Mouse (Mus musculus) heart, embryonic 12.5 days (tissue): ENCODE results near the gene Degs2. TPM values are rescaled to one million over a fixed set of nuclear protein-coding genes. Genes with fewer than 3 reads are reported as not detected.

ENCODE experiments used
- ATAC-seq: fragments of 200-750 bp; cut with Nextera tagmentation; 2 replicates; pipeline ENCODE4 v1.8.0; 2017; ENCODE audit warnings: moderate TSS enrichment, moderate library complexity; ENCODE audit not compliant: insufficient number of reproducible peaks, low FRiP score
- H3K27ac ChIP-seq: fragments of 300-500 bp; sonication (generic); 2 replicates; pipeline ENCODE4 v1.5.1; 2016; ENCODE audit warnings: mild to moderate bottlenecking, moderate library complexity; ENCODE audit not compliant: poor library complexity, severe bottlenecking
- H3K27me3 ChIP-seq: fragments of 300-500 bp; sonication (generic); replicated peaks from 2 replicates; pipeline ENCODE4 v1.6.1; 2016; ENCODE audit warnings: mild to moderate bottlenecking, moderate library complexity
- H3K36me3 ChIP-seq: fragments of 300-500 bp; sonication (generic); 2 replicates; pipeline ENCODE4 v1.6.1; 2016; ENCODE audit warnings: mild to moderate bottlenecking, moderate library complexity
- H3K4me1 ChIP-seq: fragments of 300-500 bp; sonication (generic); replicated peaks from 2 replicates; pipeline ENCODE4 v1.6.1; 2016; ENCODE audit warnings: mild to moderate bottlenecking
- H3K4me2 ChIP-seq: fragments of 300-500 bp; sonication (generic); 2 replicates; pipeline ENCODE4 v1.6.1; 2016; ENCODE audit warnings: mild to moderate bottlenecking, moderate library complexity
- H3K4me3 ChIP-seq: fragments of 300-500 bp; sonication (generic); 2 replicates; pipeline ENCODE4 v1.5.1; 2016; ENCODE audit warnings: mild to moderate bottlenecking
- H3K9ac ChIP-seq: fragments of 300-500 bp; sonication (generic); 2 replicates; pipeline ENCODE4 v1.6.1; 2016; ENCODE audit warnings: mild to moderate bottlenecking, moderate library complexity
- H3K9me3 ChIP-seq: fragments of 300-500 bp; sonication (generic); replicated peaks from 2 replicates; pipeline ENCODE4 v1.6.1; 2016; ENCODE audit warnings: mild to moderate bottlenecking, moderate library complexity
- WGBS: fragments of 180-500 bp; shearing (Covaris S2); methylation state at CpG from one replicate; pipeline ENCODE4 v1.1.7; 2016; 5-methylcytosine and 5-hydroxymethylcytosine counted together
- polyA plus RNA-seq: library from polyadenylated mRNA; unstranded; fragments of >200 nt; fragmentation: Nextera tagmentation; extraction: Ambion mirVana; gene quantifications from 2 replicates; pipeline ENCODE4 v1.2.1, GENCODE M21; 2016

The Degs2 gene
- polyA plus RNA-seq, 1 experiment from 2014 or later = 1.0 TPM

DNA sequence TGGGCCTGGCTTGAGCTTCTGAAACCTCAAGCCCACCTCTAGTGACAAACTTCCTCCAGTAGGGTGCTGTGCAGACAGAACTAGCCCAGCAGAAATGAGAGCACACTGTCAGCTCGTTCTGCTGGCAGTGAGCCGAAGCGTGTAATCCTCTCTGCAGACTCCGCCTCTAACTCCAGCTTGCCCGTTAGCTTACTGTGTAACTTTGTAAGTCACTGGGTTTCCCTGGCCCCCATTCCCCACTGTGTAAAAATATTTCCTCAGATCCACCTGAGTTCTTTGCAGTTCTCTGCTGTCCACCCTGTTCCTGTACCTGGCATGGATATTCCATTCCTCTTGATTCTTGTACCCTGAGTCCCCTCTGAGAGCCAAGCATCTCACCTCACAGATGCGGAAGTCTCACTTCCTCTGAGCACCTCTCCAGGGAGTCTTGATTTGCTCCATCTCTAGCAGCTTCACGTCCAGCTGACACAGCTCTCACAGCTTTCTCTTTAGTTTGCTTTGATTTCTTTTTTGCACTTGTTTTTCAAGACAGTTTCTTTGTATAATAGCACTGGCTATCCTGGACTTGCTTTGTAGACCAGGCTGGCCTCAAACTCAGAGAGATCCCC, 51.0 kb downstream of the Degs2 start:
- no peaks in the 10 kb centered on the region for H3K9me3 ChIP-seq
- WGBS = 70% methylated on average over 7 of the region's 7 CpGs
- no peak overlapping the region for H3K9ac ChIP-seq
- peak; percentile 33; the same call in 1 of the 2 replicates for ATAC-seq
- H3K4me2 ChIP-seq = no peak overlapping the region
- H3K4me3 ChIP-seq = no peak overlapping the region
- H3K27ac ChIP-seq = 0 out of 2 replicates have a peak overlapping the region, but pooled peaks have one; percentile 25
- H3K4me1 ChIP-seq = peaks cover 20% of the 10 kb centered on the region; the same call in 1 of the 2 replicates
- peaks cover 46% of the 10 kb centered on the region for H3K36me3 ChIP-seq
- H3K27me3 ChIP-seq = no peaks in the 10 kb centered on the region

DNA sequence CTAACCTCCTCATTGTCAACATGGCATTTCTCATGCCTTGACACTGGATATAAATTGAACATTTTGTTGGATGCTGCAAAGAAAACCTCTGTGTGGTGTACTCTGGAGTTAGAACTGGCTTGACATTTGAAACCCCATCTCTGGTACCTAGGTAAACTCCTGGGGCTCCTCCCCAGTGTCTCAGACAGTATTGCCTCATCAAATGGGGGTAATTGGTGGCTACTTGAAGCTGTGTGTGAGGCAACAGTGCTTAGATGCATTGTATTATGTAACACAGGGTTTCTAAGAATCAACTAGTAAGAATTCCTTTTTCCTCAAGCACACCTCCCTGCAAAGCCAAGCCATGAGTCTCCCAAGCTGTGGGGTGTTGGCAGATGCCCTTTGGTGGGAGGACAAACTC, 54.3 kb downstream of the Degs2 start:
- Histone ChIP-seq H3K27me3 (no peaks in the 10 kb centered on the region), H3K27ac (no peak overlapping the region), H3K4me2 (no peak overlapping the region), H3K36me3 (peaks cover 33% of the 10 kb centered on the region), H3K9me3 (no peaks in the 10 kb centered on the region), H3K9ac (no peak overlapping the region), H3K4me3 (no peak overlapping the region), H3K4me1 (peaks cover 22% of the 10 kb centered on the region; the same call in 1 of the 2 replicates)
- ATAC-seq = no peak

- 88% methylated on average over 1 of the region's 1 CpGs for WGBS
- H3K4me1 ChIP-seq = peaks cover 27% of the 10 kb centered on the region
- H3K36me3 ChIP-seq = peaks cover 22% of the 10 kb centered on the region
- no peak overlapping the region for H3K4me3 ChIP-seq
- H3K27me3 ChIP-seq = no peaks in the 10 kb centered on the region
- H3K9me3 ChIP-seq = no peaks in the 10 kb centered on the region
- H3K4me2 ChIP-seq = no peak overlapping the region
- H3K9ac ChIP-seq = no peak overlapping the region
- no peak overlapping the region for H3K27ac ChIP-seq
- ATAC-seq = no peak
Observed at GRCm38 (mm10) chr12:108646234-108646633, 55.9 kb downstream of the Degs2 start.

DNA sequence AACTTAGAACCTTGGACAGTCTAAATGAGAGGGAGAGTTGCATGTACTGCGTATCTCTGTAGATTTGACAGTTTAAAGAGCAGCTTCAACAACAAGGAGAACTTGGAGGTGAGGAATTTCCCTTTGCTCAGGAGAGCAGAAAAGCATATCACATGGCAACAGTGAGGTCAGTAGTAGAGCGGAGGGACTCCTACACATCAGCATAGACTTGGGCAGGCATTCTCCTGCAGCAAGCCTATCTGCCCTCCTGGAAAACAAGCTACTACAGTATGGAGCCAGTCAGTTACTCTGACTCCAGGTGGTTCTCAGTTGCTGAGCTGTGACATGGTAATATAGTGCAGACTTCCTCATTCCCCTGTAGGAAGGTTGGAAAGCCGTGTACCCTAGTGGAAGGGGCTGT, 60.1 kb downstream of the Degs2 start:
- no peak overlapping the region for H3K27ac ChIP-seq
- H3K4me2 ChIP-seq = no peak overlapping the region
- H3K9ac ChIP-seq = no peak overlapping the region
- no peaks in the 10 kb centered on the region for H3K27me3 ChIP-seq
- no peaks in the 10 kb centered on the region for H3K36me3 ChIP-seq
- no peaks in the 10 kb centered on the region for H3K9me3 ChIP-seq
- 62% methylated on average over 3 of the region's 3 CpGs for WGBS
- H3K4me3 ChIP-seq = no peak overlapping the region
- ATAC-seq = no peak
- peaks cover 53% of the 10 kb centered on the region for H3K4me1 ChIP-seq

DNA sequence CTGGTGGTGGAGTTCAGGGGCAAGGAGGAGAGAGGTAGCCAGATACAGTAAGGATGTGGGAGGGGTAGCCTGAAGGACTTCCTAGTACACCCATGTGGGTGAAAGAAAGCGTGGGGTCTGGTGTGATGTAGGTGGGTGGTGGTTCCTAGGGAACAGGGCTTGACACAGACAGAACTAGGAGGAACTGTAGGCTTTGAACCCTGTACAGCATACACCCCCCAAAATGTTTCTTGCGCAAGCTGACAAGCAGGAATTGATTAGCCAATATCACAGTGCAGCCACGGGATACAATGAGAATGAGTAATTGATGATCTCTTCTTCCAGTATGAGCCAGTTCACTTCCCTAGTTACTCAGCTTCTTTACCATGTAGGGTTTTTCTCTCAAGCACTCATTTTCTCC, 63.0 kb downstream of the Degs2 start:
- H3K27me3 ChIP-seq = no peaks in the 10 kb centered on the region
- no peak for ATAC-seq
- H3K27ac ChIP-seq = no peak overlapping the region
- H3K4me2 ChIP-seq = no peak overlapping the region
- no peaks in the 10 kb centered on the region for H3K9me3 ChIP-seq
- peaks cover 57% of the 10 kb centered on the region for H3K4me1 ChIP-seq
- WGBS = 89% methylated on average over 3 of the region's 3 CpGs
- H3K4me3 ChIP-seq = no peak overlapping the region
- no peak overlapping the region for H3K9ac ChIP-seq
- H3K36me3 ChIP-seq = no peaks in the 10 kb centered on the region

DNA sequence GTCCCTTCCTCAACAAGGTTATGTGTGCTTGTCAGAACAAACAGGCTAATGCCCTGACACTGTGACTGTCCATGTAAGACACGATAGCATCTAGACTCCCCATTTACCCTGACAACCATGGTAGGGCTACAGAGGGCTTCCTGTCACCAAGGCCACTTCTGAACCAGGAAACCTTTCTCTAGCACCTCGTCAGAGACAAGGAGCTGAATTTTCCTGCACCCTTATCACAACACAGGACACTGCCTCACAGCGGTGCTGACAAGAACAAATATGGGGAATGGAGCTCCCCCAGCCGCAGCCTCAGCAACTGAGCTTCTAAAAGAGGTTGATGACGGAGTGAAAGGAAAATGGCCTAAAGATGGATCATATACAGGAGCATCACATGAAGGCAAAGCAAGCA, 64.7 kb downstream of the Degs2 start:
- Histone ChIP-seq H3K9me3 (no peaks in the 10 kb centered on the region), H3K4me3 (no peak overlapping the region), H3K9ac (0 out of 2 replicates have a peak overlapping the region, but pooled peaks have one; percentile 9), H3K4me1 (peaks cover 57% of the 10 kb centered on the region), H3K36me3 (0 out of 2 replicates have a peak, but pooled peaks cover 3% of the 10 kb centered on the region), H3K4me2 (0 out of 2 replicates have a peak overlapping the region, but pooled peaks have one; percentile 4), H3K27me3 (no peaks in the 10 kb centered on the region), H3K27ac (peak overlapping the region; percentile 82)
- 18% methylated on average over 5 of the region's 5 CpGs for WGBS
- peak; percentile 50 for ATAC-seq

GRCm38 (mm10) chr12:108635501-108635900, 66.6 kb downstream of the Degs2 start:
- Histone ChIP-seq H3K9me3 (no peaks in the 10 kb centered on the region), H3K4me2 (no peak overlapping the region), H3K27ac (no peak overlapping the region), H3K4me3 (no peak overlapping the region), H3K4me1 (peaks cover 62% of the 10 kb centered on the region), H3K36me3 (0 out of 2 replicates have a peak, but pooled peaks cover 3% of the 10 kb centered on the region), H3K27me3 (no peaks in the 10 kb centered on the region), H3K9ac (no peak overlapping the region)
- 73% methylated on average over 4 of the region's 4 CpGs for WGBS
- ATAC-seq = no peak

DNA sequence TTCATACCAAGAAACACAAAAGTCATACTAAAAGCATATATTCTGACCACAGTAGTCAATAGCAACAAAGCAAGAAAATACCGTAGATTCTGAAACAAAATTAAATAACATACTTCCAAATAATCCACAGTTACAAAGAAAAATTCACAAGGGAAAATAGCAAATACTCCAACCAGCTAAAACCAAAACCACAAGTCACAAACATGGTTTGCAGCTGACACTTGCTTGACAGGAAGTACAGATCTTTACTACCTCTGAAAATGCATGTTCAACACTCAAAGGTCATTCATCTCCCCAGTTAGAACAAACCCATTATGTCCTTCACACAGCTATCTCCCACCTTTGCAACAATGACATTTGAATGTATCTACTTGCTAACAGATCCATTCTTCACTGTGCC, 68.1 kb downstream of the Degs2 start:
- no peak overlapping the region for H3K4me3 ChIP-seq
- H3K4me1 ChIP-seq = peaks cover 57% of the 10 kb centered on the region
- no peak for ATAC-seq
- WGBS = 100% methylated on average over 1 of the region's 1 CpGs
- no peaks in the 10 kb centered on the region for H3K9me3 ChIP-seq
- H3K27me3 ChIP-seq = no peaks in the 10 kb centered on the region
- no peak overlapping the region for H3K27ac ChIP-seq
- H3K9ac ChIP-seq = no peak overlapping the region
- 0 out of 2 replicates have a peak, but pooled peaks cover 3% of the 10 kb centered on the region for H3K36me3 ChIP-seq
- no peak overlapping the region for H3K4me2 ChIP-seq

- no peaks in the 10 kb centered on the region for H3K27me3 ChIP-seq
- no peak overlapping the region for H3K9ac ChIP-seq
- ATAC-seq = no peak
- H3K4me2 ChIP-seq = no peak overlapping the region
- 0 out of 2 replicates have a peak, but pooled peaks cover 3% of the 10 kb centered on the region for H3K36me3 ChIP-seq
- H3K27ac ChIP-seq = no peak overlapping the region
- no peak overlapping the region for H3K4me3 ChIP-seq
- H3K4me1 ChIP-seq = peaks cover 49% of the 10 kb centered on the region
- no peaks in the 10 kb centered on the region for H3K9me3 ChIP-seq
Observed at GRCm38 (mm10) chr12:108632501-108632900, 69.6 kb downstream of the Degs2 start.

GRCm38 (mm10) chr12:108630741-108631688, 71.1 kb downstream of the Degs2 start:
- Histone ChIP-seq H3K27ac (peak overlapping the region; percentile 29; the same call in 1 of the 2 replicates), H3K9me3 (no peaks in the 10 kb centered on the region), H3K36me3 (0 out of 2 replicates have a peak, but pooled peaks cover 3% of the 10 kb centered on the region), H3K4me2 (no peak overlapping the region), H3K4me1 (peaks cover 41% of the 10 kb centered on the region), H3K9ac (0 out of 2 replicates have a peak overlapping the region, but pooled peaks have one; percentile 2), H3K27me3 (no peaks in the 10 kb centered on the region), H3K4me3 (no peak overlapping the region)
- 69% methylated on average over 6 of the region's 6 CpGs for WGBS
- ATAC-seq = peak; percentile 33; the same call in 1 of the 2 replicates

- 0 out of 2 replicates have a peak, but pooled peaks cover 3% of the 10 kb centered on the region for H3K36me3 ChIP-seq
- H3K4me3 ChIP-seq = no peak overlapping the region
- H3K4me2 ChIP-seq = no peak overlapping the region
- H3K27ac ChIP-seq = no peak overlapping the region
- H3K4me1 ChIP-seq = peaks cover 46% of the 10 kb centered on the region
- no peak overlapping the region for H3K9ac ChIP-seq
- 95% methylated on average over 1 of the region's 1 CpGs for WGBS
- no peak for ATAC-seq
- H3K27me3 ChIP-seq = no peaks in the 10 kb centered on the region
- H3K9me3 ChIP-seq = no peaks in the 10 kb centered on the region
Observed at GRCm38 (mm10) chr12:108629556-108629955, 72.6 kb downstream of the Degs2 start.
